Comparison of ENCODE assay signal across 27 mouse cellular contexts in genomic region chr10:85578571-85579465, GRCm38 (mm10).
DNase-seq lines count a peak whose midpoint lies in the region; ATAC-seq lines count a peak whose summit lies in the region.
"Had no signal": no experiment of that assay in that cellular context is flagged by ENCODE, and none has a peak within 500 bp of the region (broad histone marks: within the 10 kb centered on the region; RNA-seq: fewer than 3 reads in every experiment).

No protein-coding gene starts in this region.

- H3K9ac ChIP-seq in heart, embryonic 12.5 days, result no peak overlapping the region
- H3K9ac ChIP-seq in embryonic facial prominence, embryonic 15.5 days, result no peak overlapping the region
- no peak overlapping the region for H3K9ac ChIP-seq in limb, embryonic 11.5 days (ENCODE audit: low read length)
- H3K9ac ChIP-seq: forebrain, embryonic 12.5 days; forebrain, postnatal 0 days; heart, embryonic 15.5 days; hindbrain, embryonic 12.5 days; liver, embryonic 12.5 days; liver, postnatal 0 days had no signal

- H3K9me3 ChIP-seq in heart, embryonic 10.5 days, result no peaks in the 10 kb centered on the region
- no peaks in the 10 kb centered on the region for H3K9me3 ChIP-seq in heart, embryonic 12.5 days (replicated peaks)
- H3K9me3 ChIP-seq in embryonic facial prominence, embryonic 15.5 days (replicated peaks), result no peaks in the 10 kb centered on the region
- no peaks in the 10 kb centered on the region for H3K9me3 ChIP-seq in limb, embryonic 11.5 days (ENCODE audit: control insufficient read depth, low read length)
- H3K9me3 ChIP-seq: forebrain, embryonic 12.5 days; heart, embryonic 15.5 days; hindbrain, embryonic 12.5 days; liver, embryonic 12.5 days had no signal

- H3K4me1 ChIP-seq in heart, embryonic 10.5 days, result peaks cover 9% of the 10 kb centered on the region
- H3K4me1 ChIP-seq in heart, embryonic 12.5 days (replicated peaks), result peaks cover 6% of the 10 kb centered on the region; the same call in 1 of the 2 replicates
- peaks cover 10% of the 10 kb centered on the region; the same call in 1 of the 2 replicates for H3K4me1 ChIP-seq in embryonic facial prominence, embryonic 15.5 days
- H3K4me1 ChIP-seq in limb, embryonic 11.5 days (ENCODE audit: control insufficient read depth, insufficient read depth, low read length), result peaks cover 4% of the 10 kb centered on the region; the same call in 1 of the 2 replicates
- H3K4me1 ChIP-seq: forebrain, embryonic 12.5 days; heart, embryonic 15.5 days; hindbrain, embryonic 12.5 days; liver, embryonic 12.5 days had no signal

- peak; percentile 64 for DNase-seq in heart, embryonic 10.5 days (ENCODE audit: low spot score)
- peak; percentile 69 for DNase-seq in limb, embryonic 11.5 days (ENCODE audit: low spot score)
- no peak for DNase-seq in liver
- DNase-seq in gastrocnemius, adult 18-20 months (ENCODE audit: low spot score), result no peak
- DNase-seq in frontal cortex, adult 2 months (ENCODE audit: extremely low spot score in 1 of 2, low spot score in 1 of 2), result no peak
- DNase-seq: adrenal gland, postnatal 25 days; cerebellum, adult 11-12 months; forebrain, postnatal 0 days; gastrocnemius, postnatal 36 days; heart, postnatal 36 days; kidney, postnatal 14 days; liver, postnatal 0 days; lung, postnatal 36 days; right cerebral cortex, postnatal 4 days; thymus, adult 18-20 months; thymus, postnatal 25 days had no signal

- no peak overlapping the region for H3K4me3 ChIP-seq in heart, embryonic 10.5 days
- no peak overlapping the region for H3K4me3 ChIP-seq in heart, embryonic 12.5 days
- H3K4me3 ChIP-seq in embryonic facial prominence, embryonic 15.5 days (replicated peaks), result no peak overlapping the region
- no peak overlapping the region for H3K4me3 ChIP-seq in limb, embryonic 11.5 days (ENCODE audit: low read depth, low read length)
- H3K4me3 ChIP-seq: forebrain, embryonic 12.5 days; heart, embryonic 15.5 days; hindbrain, embryonic 12.5 days; liver, embryonic 12.5 days had no signal

- H3K36me3 ChIP-seq in heart, embryonic 10.5 days, result no peaks in the 10 kb centered on the region
- H3K36me3 ChIP-seq in heart, embryonic 12.5 days, result no peaks in the 10 kb centered on the region
- no peaks in the 10 kb centered on the region for H3K36me3 ChIP-seq in embryonic facial prominence, embryonic 15.5 days
- no peaks in the 10 kb centered on the region for H3K36me3 ChIP-seq in limb, embryonic 11.5 days (ENCODE audit: control insufficient read depth, insufficient read depth, low read length)
- H3K36me3 ChIP-seq: forebrain, embryonic 12.5 days; heart, embryonic 15.5 days; hindbrain, embryonic 12.5 days; liver, embryonic 12.5 days had no signal

- H3K27me3 ChIP-seq in heart, embryonic 10.5 days (ENCODE audit: insufficient read depth, poor library complexity, severe bottlenecking), result no peaks in the 10 kb centered on the region
- no peaks in the 10 kb centered on the region for H3K27me3 ChIP-seq in heart, embryonic 12.5 days (replicated peaks)
- H3K27me3 ChIP-seq in embryonic facial prominence, embryonic 15.5 days, result no peaks in the 10 kb centered on the region
- no peaks in the 10 kb centered on the region for H3K27me3 ChIP-seq in limb, embryonic 11.5 days (ENCODE audit: control insufficient read depth, insufficient read depth, low read length)
- H3K27me3 ChIP-seq: forebrain, embryonic 12.5 days; heart, embryonic 15.5 days; hindbrain, embryonic 12.5 days; liver, embryonic 12.5 days had no signal

- no peak for ATAC-seq in heart, embryonic 12.5 days (ENCODE audit: insufficient number of reproducible peaks, low FRiP score)
- ATAC-seq in embryonic facial prominence, embryonic 15.5 days (ENCODE audit: insufficient number of reproducible peaks, low FRiP score, low TSS enrichment, low read depth), result no peak
- ATAC-seq in limb, embryonic 11.5 days (ENCODE audit: insufficient number of reproducible peaks, low FRiP score, low TSS enrichment, low read depth), result peak; percentile 75
- ATAC-seq: CD4-positive, CD25-positive, alpha-beta regulatory T cell, adult 4 months; forebrain, postnatal 0 days; intestine, postnatal 0 days; liver, embryonic 12.5 days; liver, postnatal 0 days; midbrain, embryonic 16.5 days had no signal

- H3K4me2 ChIP-seq in heart, embryonic 12.5 days, result no peak overlapping the region
- H3K4me2 ChIP-seq in embryonic facial prominence, embryonic 15.5 days (replicated peaks), result no peak overlapping the region
- no peak overlapping the region for H3K4me2 ChIP-seq in limb, embryonic 11.5 days (ENCODE audit: low read depth, severe bottlenecking)
- H3K4me2 ChIP-seq: forebrain, embryonic 12.5 days; heart, embryonic 15.5 days; hindbrain, embryonic 12.5 days; liver, embryonic 12.5 days; midbrain, embryonic 11.5 days had no signal

- H3K27ac ChIP-seq in heart, embryonic 10.5 days, result no peak overlapping the region
- no peak overlapping the region for H3K27ac ChIP-seq in heart, embryonic 12.5 days (ENCODE audit: poor library complexity, severe bottlenecking)
- 0 out of 2 replicates have a peak overlapping the region, but pooled peaks have one; percentile 5 for H3K27ac ChIP-seq in embryonic facial prominence, embryonic 15.5 days (replicated peaks)
- no peak overlapping the region; the same call in 1 of the 2 replicates for H3K27ac ChIP-seq in limb, embryonic 11.5 days (replicated peaks; ENCODE audit: low read depth, low read length)
- H3K27ac ChIP-seq: forebrain, embryonic 12.5 days; heart, embryonic 15.5 days; hindbrain, embryonic 12.5 days; liver, embryonic 12.5 days; stomach, postnatal 0 days had no signal

- WGBS in heart, embryonic 10.5 days, result 75% methylated on average over 13 of the region's 13 CpGs
- WGBS in heart, embryonic 12.5 days, result 79% methylated on average over 13 of the region's 13 CpGs
- WGBS in embryonic facial prominence, embryonic 15.5 days, result 44% methylated on average over 13 of the region's 13 CpGs
- WGBS in limb, embryonic 11.5 days, result 30% methylated on average over 13 of the region's 13 CpGs

Comparison
In these comparisons a context has a peak if more than half of its experiments do, and no peak if none do; other contexts are left out.
1. DNase-seq: peak in heart, embryonic 10.5 days (single experiment) and limb, embryonic 11.5 days (single experiment); none in liver (single experiment), gastrocnemius, adult 18-20 months (single experiment) and frontal cortex, adult 2 months (0 of 2).